Mouse (Mus musculus) small intestine, adult 2 months (tissue): Measurements from ENCODE around the gene Gm1043.

Experiments
- CTCF ChIP-seq: fragments of 200-500 bp; IDR thresholded peaks from 2 replicates; pipeline ENCODE4 v1.5.1; 2012; ENCODE audit warnings: low read depth, mild to moderate bottlenecking, control low read depth, inconsistent platforms, low read length, moderate library complexity, mixed read lengths; ENCODE audit not compliant: insufficient replicate concordance, insufficient read length; ENCODE audit errors: extremely low read depth
- POLR2A ChIP-seq: fragments of 200-500 bp; IDR thresholded peaks from 2 replicates; pipeline ENCODE4 v1.6.1; 2012; ENCODE audit warnings: low read depth, mild to moderate bottlenecking, control low read depth, inconsistent platforms, low read length, moderate library complexity

- TF ChIP-seq POLR2A: no peak
- TF ChIP-seq CTCF: no peak
Observed at GRCm38 (mm10) chr5:37091171-37091628, 6.0 kb downstream of the Gm1043 start.
